Mouse (Mus musculus) intestine, embryonic 14.5 days (tissue): ENCODE results near the gene Gm20532. TPM values are rescaled to one million over a fixed set of nuclear protein-coding genes. Genes with fewer than 3 reads are reported as not detected.
A peak's percentile ranks its signal among the peaks of the same experiment; 100 is the strongest.

Experiments used
- ATAC-seq: fragments of 200-750 bp; cut with Nextera tagmentation; replicated peaks from 2 replicates; pipeline ENCODE4 v1.8.0; 2017; ENCODE audit warnings: low read depth, moderate number of reproducible peaks, moderate TSS enrichment, moderate library complexity; ENCODE audit not compliant: low FRiP score, low TSS enrichment
- DNase-seq: peaks from one replicate; pipeline ENCODE4 v3.0.0-alpha.2; 2018; ENCODE audit warnings: low spot score
- H3K27ac ChIP-seq: fragments of 300-500 bp; sonication (generic); 2 replicates; pipeline ENCODE4 v1.5.1; 2014; ENCODE audit warnings: low read depth, mild to moderate bottlenecking, control low read depth
- H3K27me3 ChIP-seq: fragments of 300-500 bp; sonication (generic); replicated peaks from 2 replicates; pipeline ENCODE4 v1.6.1; 2014; ENCODE audit warnings: low read length, control low read depth; ENCODE audit not compliant: control insufficient read depth, insufficient read depth
- H3K36me3 ChIP-seq: fragments of 300-500 bp; sonication (generic); 2 replicates; pipeline ENCODE4 v1.6.1; 2014; ENCODE audit warnings: low read length, control low read depth; ENCODE audit not compliant: control insufficient read depth, insufficient read depth
- H3K4me1 ChIP-seq: fragments of 300-500 bp; sonication (generic); replicated peaks from 2 replicates; pipeline ENCODE4 v1.6.1; 2014; ENCODE audit warnings: low read length, control low read depth, mixed read lengths; ENCODE audit not compliant: control insufficient read depth, insufficient read depth
- H3K4me2 ChIP-seq: fragments of 300-500 bp; sonication (generic); 2 replicates; pipeline ENCODE4 v1.6.1; 2014; ENCODE audit warnings: low read length
- H3K4me3 ChIP-seq: fragments of 300-500 bp; sonication (generic); 2 replicates; pipeline ENCODE4 v1.5.1; 2014; ENCODE audit warnings: low read depth, low read length, control low read depth, mixed read lengths
- H3K9ac ChIP-seq: fragments of 300-500 bp; sonication (generic); 2 replicates; pipeline ENCODE4 v1.6.1; 2014; ENCODE audit warnings: mild to moderate bottlenecking, low read length
- H3K9me3 ChIP-seq: fragments of 300-500 bp; sonication (generic); 2 replicates; pipeline ENCODE4 v1.6.1; 2016; ENCODE audit warnings: low read length, control low read depth; ENCODE audit not compliant: control insufficient read depth
- WGBS: fragments of 180-500 bp; shearing (Covaris S2); extraction: QIAGEN DNeasy Blood & Tissue Kit; methylation state at CpG from one replicate; pipeline ENCODE4 v1.1.7; 2014; 5-methylcytosine and 5-hydroxymethylcytosine counted together
- polyA plus RNA-seq: library from polyadenylated mRNA; unstranded; fragments of >200 nt; fragmentation: Nextera tagmentation; extraction: Ambion mirVana; gene quantifications from 2 replicates; pipeline ENCODE4 v1.2.1, GENCODE M21; 2014

The Gm20532 gene
- polyA plus RNA-seq, 1 experiment from 2014 or later = not detected

DNA sequence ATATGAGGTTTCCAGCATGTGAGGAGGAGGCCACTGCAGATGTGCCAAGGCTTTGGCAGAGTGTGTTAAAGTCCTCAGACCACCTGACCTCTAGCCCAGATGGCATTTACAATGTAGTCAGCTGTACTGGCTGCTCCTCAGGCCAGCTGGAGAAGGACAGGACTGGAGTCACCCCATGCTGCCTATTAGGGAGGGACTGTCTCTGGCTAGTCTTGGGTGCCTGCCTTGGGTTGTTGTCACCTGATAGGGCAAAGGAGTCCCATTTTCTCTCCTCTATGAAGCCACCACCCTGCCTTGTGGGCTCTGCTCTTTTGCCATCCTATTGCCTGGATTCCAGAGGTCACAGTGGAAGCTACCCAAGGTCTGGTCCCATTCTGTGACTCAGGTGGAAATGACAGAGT lies 22.8 kb downstream of the Gm20532 start:
- Histone ChIP-seq H3K36me3 (no peaks in the 10 kb centered on the region), H3K27ac (no peak overlapping the region), H3K27me3 (no peaks in the 10 kb centered on the region), H3K9ac (no peak overlapping the region), H3K4me1 (peaks cover 17% of the 10 kb centered on the region), H3K4me3 (no peak overlapping the region), H3K9me3 (no peaks in the 10 kb centered on the region), H3K4me2 (no peak overlapping the region)
- DNase-seq (no peak), ATAC-seq (no peak)

DNA sequence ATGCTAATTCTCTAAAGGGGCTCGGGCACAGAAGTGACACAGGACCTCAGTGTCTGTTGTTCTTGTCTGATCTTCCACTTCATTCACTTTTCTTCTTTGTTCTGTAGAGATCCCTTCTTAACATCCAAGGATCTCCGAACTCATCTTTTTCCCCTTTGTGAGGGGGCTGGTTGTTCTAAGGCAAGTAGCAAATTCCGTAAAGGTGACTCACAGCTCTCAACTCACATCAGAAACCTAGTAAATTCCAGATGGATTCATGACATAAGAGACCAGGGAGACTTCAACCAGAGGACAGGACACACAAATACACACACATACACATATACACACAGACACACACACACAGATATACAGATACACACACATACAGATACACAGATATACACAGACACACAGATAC lies 24.1 kb downstream of the Gm20532 start:
- Histone ChIP-seq H3K9ac (no peak overlapping the region), H3K4me3 (no peak overlapping the region), H3K4me2 (no peak overlapping the region), H3K36me3 (no peaks in the 10 kb centered on the region), H3K4me1 (peaks cover 17% of the 10 kb centered on the region), H3K27me3 (no peaks in the 10 kb centered on the region), H3K27ac (no peak overlapping the region), H3K9me3 (no peaks in the 10 kb centered on the region)
- no peak for ATAC-seq
- 77% methylated on average over 3 of the region's 3 CpGs for WGBS
- no peak for DNase-seq

DNA sequence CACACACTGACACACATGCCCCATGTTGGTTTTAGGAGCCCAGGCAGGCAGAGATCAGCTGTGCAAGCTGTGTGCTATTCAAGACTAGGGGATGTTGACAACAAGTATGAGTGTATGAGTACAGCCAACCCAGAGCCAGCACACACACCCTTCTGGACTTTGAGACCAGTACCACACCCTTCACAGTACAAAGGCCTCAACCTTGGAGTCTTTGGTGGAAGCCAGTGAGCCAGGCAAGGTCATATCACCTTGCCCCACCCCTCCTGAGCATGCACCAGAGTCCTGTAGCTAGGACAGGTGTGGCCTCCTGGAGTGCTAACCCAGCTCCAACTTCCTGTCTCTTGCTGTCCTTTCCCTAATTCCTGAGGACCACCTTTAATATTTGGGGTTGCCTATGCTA lies 24.6 kb downstream of the Gm20532 start:
- DNase-seq = no peak
- no peaks in the 10 kb centered on the region for H3K36me3 ChIP-seq
- no peaks in the 10 kb centered on the region for H3K9me3 ChIP-seq
- H3K4me1 ChIP-seq = peaks cover 17% of the 10 kb centered on the region
- H3K4me3 ChIP-seq = no peak overlapping the region
- no peak overlapping the region for H3K9ac ChIP-seq
- ATAC-seq = 0 out of 2 replicates have a peak, but pooled peaks have one; percentile 48
- H3K27me3 ChIP-seq = no peaks in the 10 kb centered on the region
- H3K4me2 ChIP-seq = no peak overlapping the region
- H3K27ac ChIP-seq = no peak overlapping the region

DNA sequence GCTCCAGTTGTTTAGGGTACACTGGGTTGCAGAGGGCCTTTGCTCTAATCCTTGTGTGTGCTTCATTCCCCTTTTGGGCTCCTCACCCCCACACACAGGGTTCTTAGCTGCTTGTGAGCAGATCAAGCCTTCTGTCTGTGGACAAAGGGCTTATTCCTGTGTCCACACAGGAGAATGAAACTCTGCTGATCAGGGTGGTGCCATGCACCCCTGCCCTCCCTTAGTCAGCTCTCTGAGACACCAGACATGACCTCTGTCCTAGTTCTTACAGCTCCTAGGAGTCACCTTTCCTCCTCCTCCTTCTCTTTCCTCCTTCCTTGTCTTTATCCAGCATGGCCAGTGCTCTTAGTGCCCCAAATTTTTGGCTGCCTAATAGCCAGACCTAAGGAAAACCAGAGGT lies 25.5 kb downstream of the Gm20532 start:
- H3K36me3 ChIP-seq = no peaks in the 10 kb centered on the region
- DNase-seq = no peak
- H3K9ac ChIP-seq = no peak overlapping the region
- ATAC-seq = no peak
- H3K27me3 ChIP-seq = no peaks in the 10 kb centered on the region
- H3K4me3 ChIP-seq = no peak overlapping the region
- no peak overlapping the region for H3K4me2 ChIP-seq
- H3K27ac ChIP-seq = no peak overlapping the region
- peaks cover 8% of the 10 kb centered on the region for H3K4me1 ChIP-seq
- no peaks in the 10 kb centered on the region for H3K9me3 ChIP-seq

DNA sequence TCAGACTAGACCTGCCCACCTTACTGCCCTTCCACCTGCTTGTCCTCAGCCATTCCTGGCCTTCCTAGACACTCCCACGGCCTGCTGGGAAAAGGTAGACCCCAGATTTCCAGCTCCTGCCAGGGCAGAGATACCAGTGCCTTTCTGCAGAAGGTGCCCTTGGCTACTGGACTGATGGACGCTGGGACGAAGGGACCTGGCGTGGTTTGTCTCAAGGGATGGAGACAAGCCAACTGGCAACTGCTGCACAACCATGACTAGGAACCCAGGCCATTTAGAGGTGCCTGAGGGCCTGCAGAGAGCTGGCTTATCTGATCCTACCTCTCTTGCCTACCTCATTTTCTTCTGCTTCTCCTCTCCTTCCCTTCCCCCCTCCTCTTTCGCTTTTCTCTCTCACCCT lies 28.5 kb downstream of the Gm20532 start:
- no peak for DNase-seq
- no peak for ATAC-seq
- Histone ChIP-seq H3K4me2 (no peak overlapping the region), H3K4me3 (no peak overlapping the region), H3K36me3 (no peaks in the 10 kb centered on the region), H3K27me3 (no peaks in the 10 kb centered on the region), H3K9me3 (no peaks in the 10 kb centered on the region), H3K4me1 (no peaks in the 10 kb centered on the region), H3K27ac (no peak overlapping the region), H3K9ac (no peak overlapping the region)
- WGBS = 83% methylated on average over 5 of the region's 5 CpGs

DNA sequence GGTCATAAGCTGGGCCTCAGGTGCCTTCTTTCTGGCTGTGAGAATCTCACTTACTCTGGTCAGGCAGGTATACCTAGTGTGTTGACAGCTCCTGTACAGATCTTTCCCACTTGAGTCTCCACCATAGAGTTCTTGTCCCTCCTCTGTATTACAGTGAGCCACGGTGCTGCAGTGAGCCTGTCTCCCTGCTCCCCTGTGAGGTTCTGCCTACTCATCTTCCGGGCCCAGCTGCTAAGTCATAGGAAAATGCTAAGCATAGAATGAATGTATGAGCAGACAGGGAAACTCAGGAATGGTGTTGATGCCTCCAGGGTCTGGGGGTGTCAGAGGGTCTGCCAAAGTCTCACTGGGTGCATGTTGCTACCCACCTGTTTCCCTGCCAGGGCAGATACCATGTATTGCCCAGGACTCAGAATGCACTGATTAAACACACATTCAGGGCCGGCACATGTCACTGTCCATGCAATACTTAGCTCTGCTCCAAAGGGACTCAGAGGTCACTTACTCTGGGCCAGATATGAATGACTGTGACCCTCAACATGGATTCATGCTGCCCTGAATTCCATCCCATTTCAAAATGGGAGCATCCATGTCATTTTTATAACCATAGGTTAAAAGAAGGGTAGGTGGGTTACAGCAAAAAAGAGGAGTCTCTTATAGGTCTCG lies 29.2 kb downstream of the Gm20532 start:
- WGBS = 82% methylated on average over 4 of the region's 4 CpGs
- Histone ChIP-seq H3K27ac (no peak overlapping the region), H3K9ac (no peak overlapping the region)

DNA sequence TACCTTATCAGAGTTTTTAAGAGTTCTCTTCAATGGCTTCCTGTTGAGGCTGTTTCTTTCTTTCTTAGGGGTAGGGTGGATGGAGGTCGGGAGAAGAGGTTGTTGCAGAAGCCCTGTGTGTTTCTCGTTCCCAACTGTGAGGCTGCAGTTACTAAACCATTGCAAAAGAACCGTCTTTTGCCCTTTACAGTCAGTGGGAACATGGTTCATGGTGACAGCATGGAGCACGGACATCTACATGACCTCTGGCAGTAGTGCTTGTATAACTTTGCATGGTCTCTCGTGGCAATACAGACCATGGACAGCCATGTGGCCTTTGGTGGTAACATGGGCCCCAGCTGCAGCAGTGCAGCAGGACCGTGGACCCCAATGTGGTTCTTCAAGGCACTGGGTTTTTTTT lies 30.9 kb downstream of the Gm20532 start:
- H3K4me3 ChIP-seq = no peak overlapping the region
- ATAC-seq (no peak), DNase-seq (no peak)
- no peaks in the 10 kb centered on the region for H3K36me3 ChIP-seq
- no peak overlapping the region for H3K27ac ChIP-seq
- 80% methylated on average over 6 of the region's 6 CpGs for WGBS
- H3K27me3 ChIP-seq = no peaks in the 10 kb centered on the region
- no peaks in the 10 kb centered on the region for H3K9me3 ChIP-seq
- H3K4me2 ChIP-seq = no peak overlapping the region
- no peak overlapping the region for H3K9ac ChIP-seq
- no peaks in the 10 kb centered on the region for H3K4me1 ChIP-seq

More for the DNA sequence above, 29.2 kb downstream of the Gm20532 start:
- no peak for DNase-seq
- no peaks in the 10 kb centered on the region for H3K36me3 ChIP-seq
- no peak for ATAC-seq
- H3K4me3 ChIP-seq = no peak overlapping the region
- no peaks in the 10 kb centered on the region for H3K27me3 ChIP-seq
- H3K9me3 ChIP-seq = no peaks in the 10 kb centered on the region
- H3K4me2 ChIP-seq = no peak overlapping the region
- no peaks in the 10 kb centered on the region for H3K4me1 ChIP-seq

DNA sequence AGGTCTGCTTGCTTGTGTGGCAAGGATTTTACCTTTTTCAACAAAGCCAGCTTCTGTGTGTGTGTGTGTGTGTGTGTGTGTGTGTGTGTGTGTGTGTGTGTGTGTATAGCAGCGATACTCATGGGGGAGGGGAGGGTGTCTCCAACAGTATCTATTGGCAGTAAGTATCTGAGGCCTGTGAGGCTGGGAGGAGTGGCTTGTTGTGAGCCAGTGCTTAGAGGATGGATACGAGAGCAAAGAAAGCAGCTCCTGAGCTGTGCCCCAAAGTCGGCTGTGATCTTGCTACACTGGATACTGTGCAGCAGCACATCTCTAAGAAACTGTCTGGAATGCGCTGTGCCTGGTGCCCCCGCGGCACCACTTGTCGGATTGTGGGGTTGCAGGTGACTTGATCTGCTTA lies 31.5 kb downstream of the Gm20532 start:
- WGBS = 56% methylated on average over 7 of the region's 7 CpGs
- no peaks in the 10 kb centered on the region for H3K9me3 ChIP-seq
- H3K36me3 ChIP-seq = no peaks in the 10 kb centered on the region
- H3K27ac ChIP-seq = no peak overlapping the region
- H3K4me1 ChIP-seq = no peaks in the 10 kb centered on the region
- no peak overlapping the region for H3K9ac ChIP-seq
- H3K4me3 ChIP-seq = no peak overlapping the region
- DNase-seq (no peak), ATAC-seq (no peak)
- no peak overlapping the region for H3K4me2 ChIP-seq
- no peaks in the 10 kb centered on the region for H3K27me3 ChIP-seq

DNA sequence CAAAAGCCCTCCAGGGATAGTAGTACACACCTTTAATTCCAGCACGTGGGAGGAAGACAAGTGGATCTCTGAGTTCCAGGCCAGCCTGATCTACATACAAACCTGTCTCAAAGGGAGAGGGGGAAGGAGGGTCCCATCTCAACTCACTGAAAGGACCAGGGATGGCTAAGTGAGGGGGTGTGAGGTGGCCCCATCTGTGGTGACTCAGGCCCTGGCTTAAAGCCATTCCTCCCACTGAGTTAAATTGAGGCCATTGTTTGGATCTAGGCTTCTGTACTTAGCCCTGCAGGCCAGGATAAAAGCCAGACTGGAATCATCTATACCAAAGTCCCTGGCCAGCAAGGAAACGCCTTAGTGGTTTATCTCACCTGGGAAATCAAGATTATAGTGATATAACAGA lies 34.8 kb downstream of the Gm20532 start:
- Histone ChIP-seq H3K36me3 (no peaks in the 10 kb centered on the region), H3K4me2 (no peak overlapping the region), H3K4me3 (no peak overlapping the region), H3K27me3 (no peaks in the 10 kb centered on the region), H3K9ac (no peak overlapping the region), H3K27ac (no peak overlapping the region), H3K4me1 (no peaks in the 10 kb centered on the region), H3K9me3 (no peaks in the 10 kb centered on the region)
- no peak for DNase-seq
- WGBS = 44% methylated on average over 2 of the region's 2 CpGs
- no peak for ATAC-seq
